Mouse (Mus musculus) embryonic facial prominence, embryonic 14.5 days (tissue): Measurements from ENCODE around the gene Cavin1. TPM values are rescaled to one million over a fixed set of nuclear protein-coding genes. Genes with fewer than 3 reads are reported as not detected.

ENCODE experiments used
- ATAC-seq: fragments of 200-750 bp; cut with Nextera tagmentation; 2 replicates; pipeline ENCODE4 v1.8.0; 2017; ENCODE audit warnings: low read depth, moderate number of reproducible peaks, moderate TSS enrichment
- DNase-seq: peaks from one replicate; pipeline ENCODE4 v3.0.0-alpha.2; 2015; ENCODE audit warnings: low spot score
- H3K27ac ChIP-seq: fragments of 300-500 bp; sonication (generic); replicated peaks from 2 replicates; pipeline ENCODE4 v1.5.1; 2014; ENCODE audit warnings: low read depth, mild to moderate bottlenecking, low read length, moderate library complexity
- H3K27me3 ChIP-seq: fragments of 300-500 bp; sonication (generic); replicated peaks from 2 replicates; pipeline ENCODE4 v1.6.1; 2014; ENCODE audit warnings: low read length; ENCODE audit not compliant: control insufficient read depth, insufficient read depth
- H3K36me3 ChIP-seq: fragments of 300-500 bp; sonication (generic); 2 replicates; pipeline ENCODE4 v1.6.1; 2014; ENCODE audit warnings: low read length, mixed read lengths; ENCODE audit not compliant: control insufficient read depth, insufficient read depth
- H3K4me1 ChIP-seq: fragments of 300-500 bp; sonication (generic); 2 replicates; pipeline ENCODE4 v1.6.1; 2014; ENCODE audit warnings: antibody characterized with exemption, low read length; ENCODE audit not compliant: control insufficient read depth, insufficient read depth
- H3K4me2 ChIP-seq: fragments of 300-500 bp; sonication (generic); 2 replicates; pipeline ENCODE4 v1.6.1; 2014; ENCODE audit warnings: low read depth, mild to moderate bottlenecking, low read length, moderate library complexity, mixed read lengths
- H3K4me3 ChIP-seq: fragments of 300-500 bp; sonication (generic); 2 replicates; pipeline ENCODE4 v1.5.1; 2014; ENCODE audit warnings: low read depth, mild to moderate bottlenecking, low read length
- H3K9ac ChIP-seq: fragments of 300-500 bp; sonication (generic); 2 replicates; pipeline ENCODE4 v1.6.1; 2014; ENCODE audit warnings: low read depth, mild to moderate bottlenecking, low read length, moderate library complexity, mixed read lengths
- H3K9me3 ChIP-seq: fragments of 300-500 bp; sonication (generic); 2 replicates; pipeline ENCODE4 v1.6.1; 2016; ENCODE audit warnings: low read length; ENCODE audit not compliant: control insufficient read depth
- WGBS: fragments of 180-500 bp; shearing (Covaris S2); extraction: QIAGEN DNeasy Blood & Tissue Kit; methylation state at CpG from one replicate; pipeline ENCODE4 v1.1.7; 2014; 5-methylcytosine and 5-hydroxymethylcytosine counted together
- polyA plus RNA-seq: library from polyadenylated mRNA; unstranded; fragments of >200 nt; fragmentation: Nextera tagmentation; extraction: Ambion mirVana; gene quantifications from 2 replicates; pipeline ENCODE4 v1.2.1, GENCODE M21; 2014

Cavin1 gene
- polyA plus RNA-seq, 1 experiment from 2014 or later: 160 TPM

DNA sequence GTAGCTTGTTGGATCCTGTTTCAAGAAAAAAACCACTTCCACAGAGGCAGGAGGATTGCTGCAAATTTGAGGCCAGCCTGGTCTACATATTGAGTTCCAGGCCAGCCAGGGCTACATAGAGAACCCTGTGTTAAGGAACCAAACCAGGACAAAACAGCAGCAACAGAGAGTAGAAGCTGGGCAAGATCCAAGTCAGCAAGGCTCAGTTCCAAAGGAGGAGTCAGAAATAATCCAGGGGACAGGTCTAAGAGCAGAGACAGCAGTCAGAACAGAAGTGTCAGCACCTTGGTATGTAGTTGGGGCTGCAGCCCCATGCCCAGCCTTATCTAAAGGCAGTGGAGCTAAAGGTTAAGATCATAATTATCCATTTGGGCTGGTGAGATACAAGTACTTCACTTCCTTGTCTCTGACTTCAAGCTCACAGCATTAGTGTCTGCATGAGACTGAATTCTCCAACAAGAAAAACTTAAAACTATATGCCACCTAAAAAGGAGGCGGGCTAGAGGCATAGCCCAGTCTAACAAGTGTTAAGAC lies 46.2 kb downstream of the Cavin1 start:
- Histone ChIP-seq H3K9me3 (no peaks in the 10 kb centered on the region), H3K4me2 (no peak overlapping the region), H3K9ac (no peak overlapping the region), H3K4me3 (no peak overlapping the region), H3K4me1 (no peaks in the 10 kb centered on the region), H3K27ac (no peak overlapping the region), H3K36me3 (no peaks in the 10 kb centered on the region), H3K27me3 (no peaks in the 10 kb centered on the region)
- ATAC-seq (no peak), DNase-seq (no peak)
- WGBS: 95% methylated on average over 1 of the region's 1 CpGs

DNA sequence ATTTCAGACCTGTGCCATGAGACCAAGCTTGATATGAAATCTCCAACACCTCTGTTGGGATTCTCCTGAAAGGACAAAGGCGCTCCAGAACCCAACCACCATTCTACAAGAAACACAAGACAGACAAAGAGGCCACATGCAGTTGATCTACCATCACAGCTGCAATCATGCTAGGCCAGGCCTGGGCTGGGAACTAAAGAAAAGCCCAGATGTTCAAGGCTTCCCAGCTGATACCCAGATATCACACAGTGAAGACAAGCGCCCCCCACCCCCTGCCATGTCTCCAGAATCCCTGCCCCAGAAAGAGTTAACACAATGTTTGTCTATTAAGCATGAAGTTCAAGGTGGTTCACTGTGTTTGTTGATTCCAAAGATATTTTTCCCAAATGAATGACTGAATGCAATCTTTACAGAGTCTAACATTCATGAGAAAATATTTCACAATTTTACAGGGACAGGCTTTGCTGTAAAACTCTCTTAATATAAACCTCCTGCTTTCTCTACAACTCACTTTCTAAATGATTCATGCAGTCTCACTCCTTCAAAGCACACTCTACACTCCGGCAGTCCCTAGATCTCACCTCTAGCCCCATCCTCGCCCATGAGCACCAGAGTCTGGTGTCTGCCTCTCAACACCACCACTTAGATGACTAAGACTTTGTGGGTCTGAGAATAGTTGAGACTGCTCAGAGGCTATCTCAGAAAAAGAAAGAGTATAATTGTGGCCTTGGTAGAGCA lies 49.6 kb downstream of the Cavin1 start:
- 86% methylated on average over 4 of the region's 4 CpGs for WGBS
- H3K9ac ChIP-seq: no peak overlapping the region
- H3K4me3 ChIP-seq: no peak overlapping the region
- H3K4me2 ChIP-seq: no peak overlapping the region
- no peaks in the 10 kb centered on the region for H3K9me3 ChIP-seq
- ATAC-seq (no peak), DNase-seq (no peak)
- no peaks in the 10 kb centered on the region for H3K4me1 ChIP-seq
- H3K36me3 ChIP-seq: no peaks in the 10 kb centered on the region
- H3K27ac ChIP-seq: no peak overlapping the region
- no peaks in the 10 kb centered on the region for H3K27me3 ChIP-seq

DNA sequence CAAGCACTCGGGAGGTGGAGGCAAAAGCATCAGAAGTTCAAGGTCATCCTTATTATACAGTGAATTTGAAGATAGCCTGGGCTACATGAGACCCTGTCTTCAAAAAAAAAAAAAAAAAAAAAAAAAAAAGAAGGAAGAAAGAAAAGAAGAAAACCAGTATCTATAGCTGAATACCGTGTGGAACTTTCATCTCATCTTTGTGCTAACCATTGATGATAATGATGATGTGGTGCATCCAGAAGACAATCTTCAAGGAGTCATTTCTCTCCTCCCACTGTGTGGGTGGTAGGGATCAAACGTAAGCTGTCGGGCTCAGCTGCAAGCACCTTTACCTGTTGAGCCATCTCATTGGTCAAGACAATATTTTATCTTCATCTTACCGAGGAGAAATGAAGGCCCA lies 52.7 kb downstream of the Cavin1 start:
- H3K4me1 ChIP-seq: no peaks in the 10 kb centered on the region; the same call in 1 of the 2 replicates
- no peaks in the 10 kb centered on the region for H3K27me3 ChIP-seq
- H3K27ac ChIP-seq: no peak overlapping the region
- WGBS: 93% methylated on average over 5 of the region's 5 CpGs
- H3K9ac ChIP-seq: no peak overlapping the region
- ATAC-seq (no peak), DNase-seq (no peak)
- H3K4me2 ChIP-seq: no peak overlapping the region
- H3K9me3 ChIP-seq: no peaks in the 10 kb centered on the region; the same call in 1 of the 2 replicates
- H3K36me3 ChIP-seq: 0 out of 2 replicates have a peak, but pooled peaks cover 7% of the 10 kb centered on the region
- no peak overlapping the region for H3K4me3 ChIP-seq

DNA sequence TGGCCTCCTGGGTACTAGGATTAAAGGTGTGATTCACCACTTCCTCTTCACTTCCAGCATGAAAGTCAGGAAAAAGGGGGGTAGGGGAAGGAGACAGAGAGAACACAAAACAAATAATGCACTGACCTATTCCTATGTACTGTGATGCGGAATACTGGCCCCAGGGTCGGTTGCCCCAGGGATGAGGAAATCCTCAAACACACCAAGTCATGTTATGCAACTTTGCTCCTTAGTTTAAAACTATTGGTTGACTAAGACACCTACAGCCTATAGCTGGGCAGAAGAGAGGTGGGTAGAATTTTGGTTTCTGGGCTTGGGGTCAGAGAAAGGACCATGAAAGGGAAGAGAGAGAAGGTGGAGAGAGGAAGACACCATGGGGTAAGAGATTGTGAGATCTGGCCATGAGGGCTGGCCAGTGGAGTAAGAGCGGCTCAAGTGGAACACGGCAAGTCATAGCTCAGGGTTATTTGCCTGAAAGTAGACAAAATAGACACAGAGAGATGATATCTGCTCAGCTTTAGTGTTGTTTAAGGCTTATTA lies 54.2 kb downstream of the Cavin1 start:
- Histone ChIP-seq H3K4me1 (no peaks in the 10 kb centered on the region; the same call in 1 of the 2 replicates), H3K27me3 (no peaks in the 10 kb centered on the region), H3K36me3 (0 out of 2 replicates have a peak, but pooled peaks cover 7% of the 10 kb centered on the region), H3K27ac (no peak overlapping the region), H3K9me3 (no peaks in the 10 kb centered on the region; the same call in 1 of the 2 replicates), H3K9ac (no peak overlapping the region), H3K4me2 (no peak overlapping the region), H3K4me3 (no peak overlapping the region)
- DNase-seq: no peak
- WGBS: 94% methylated on average over 4 of the region's 4 CpGs
- no peak for ATAC-seq

DNA sequence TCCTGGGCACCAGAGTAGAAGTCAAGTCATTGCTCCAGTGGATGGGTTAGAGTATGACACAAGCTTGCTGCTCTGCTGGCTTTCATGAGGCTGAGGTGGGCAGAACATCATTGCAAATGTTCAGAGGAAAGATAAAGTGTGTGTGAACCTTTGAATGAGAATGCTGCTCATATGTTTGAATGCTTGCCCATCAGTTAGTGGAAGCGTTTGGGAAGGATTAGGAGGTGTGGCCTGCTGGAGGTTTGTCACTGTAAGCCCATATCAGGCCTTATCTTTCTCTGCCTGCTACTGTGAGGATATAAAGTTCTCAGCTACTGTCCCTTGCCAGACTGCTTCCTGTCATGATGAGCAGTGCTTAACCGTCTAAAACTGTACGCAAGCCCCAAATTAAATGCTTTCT lies 55.6 kb downstream of the Cavin1 start:
- no peak overlapping the region for H3K9ac ChIP-seq
- no peak for DNase-seq
- no peak overlapping the region for H3K4me3 ChIP-seq
- H3K27ac ChIP-seq: no peak overlapping the region
- H3K9me3 ChIP-seq: no peaks in the 10 kb centered on the region; the same call in 1 of the 2 replicates
- H3K4me1 ChIP-seq: no peaks in the 10 kb centered on the region; the same call in 1 of the 2 replicates
- no peak for ATAC-seq
- H3K36me3 ChIP-seq: peaks cover 12% of the 10 kb centered on the region; the same call in 1 of the 2 replicates
- no peaks in the 10 kb centered on the region for H3K27me3 ChIP-seq
- no peak overlapping the region for H3K4me2 ChIP-seq
- WGBS: 91% methylated on average over 3 of the region's 3 CpGs

DNA sequence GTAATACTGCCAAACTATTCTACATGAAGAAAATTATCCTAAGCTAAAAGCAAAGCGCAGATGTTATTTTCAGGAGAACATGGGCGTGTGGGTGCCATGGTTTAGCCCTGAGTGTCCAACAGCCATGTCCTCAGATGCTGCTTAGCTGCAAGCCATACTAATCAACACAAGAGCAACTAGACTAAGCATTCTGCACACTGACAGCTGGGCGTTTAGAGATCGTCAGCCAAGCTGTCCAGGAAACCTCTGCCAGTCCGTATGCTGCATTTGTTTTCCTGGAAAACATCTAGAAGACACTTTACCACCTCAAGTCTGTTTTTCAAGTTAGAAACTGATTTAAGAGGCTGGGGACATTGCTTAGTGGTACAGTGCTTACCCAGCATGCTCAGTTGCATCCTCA lies 56.3 kb downstream of the Cavin1 start:
- H3K4me1 ChIP-seq: no peaks in the 10 kb centered on the region; the same call in 1 of the 2 replicates

DNA sequence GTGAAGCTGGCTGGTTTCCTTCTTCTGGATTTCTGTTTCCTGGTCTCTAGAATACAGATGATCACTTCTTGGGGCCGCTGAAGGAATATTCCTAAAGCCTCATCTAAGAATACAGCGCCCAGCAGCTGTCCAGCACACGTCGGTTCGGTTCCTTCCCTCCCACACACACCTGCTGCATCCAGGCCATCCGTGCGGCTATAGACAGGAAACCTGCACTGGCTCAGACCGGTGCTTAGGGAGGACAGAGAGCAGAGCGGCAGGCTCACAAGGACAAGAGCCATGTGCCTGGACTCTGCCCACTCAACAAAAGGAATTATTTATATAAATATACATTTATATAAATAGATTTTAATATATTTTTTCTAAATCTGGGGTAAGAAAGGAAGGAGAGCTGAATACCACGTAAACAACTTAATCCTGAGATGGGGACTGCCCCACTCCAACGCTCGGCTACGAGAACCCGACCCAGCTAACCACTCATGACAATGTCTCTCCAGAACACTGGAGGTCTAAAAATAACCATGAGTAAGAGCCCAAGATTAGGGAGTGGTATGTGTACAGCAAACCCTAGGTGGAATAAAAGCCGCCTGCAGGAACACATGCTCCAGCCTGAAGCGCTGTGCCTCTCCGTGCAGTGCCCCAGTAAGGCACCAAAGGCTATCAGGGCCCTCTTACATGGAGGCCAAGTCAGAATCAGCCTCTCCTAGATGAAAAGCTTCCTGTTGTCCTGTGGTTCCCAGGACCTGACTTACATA lies 58.1 kb downstream of the Cavin1 start:
- Histone ChIP-seq H3K27ac (no peak overlapping the region; the same call in 1 of the 2 replicates), H3K4me1 (no peaks in the 10 kb centered on the region; the same call in 1 of the 2 replicates), H3K27me3 (no peaks in the 10 kb centered on the region), H3K4me2 (no peak overlapping the region), H3K9ac (no peak overlapping the region), H3K9me3 (no peaks in the 10 kb centered on the region; the same call in 1 of the 2 replicates), H3K4me3 (no peak overlapping the region), H3K36me3 (peaks cover 31% of the 10 kb centered on the region; the same call in 1 of the 2 replicates)
- no peak for ATAC-seq
- DNase-seq: peak; percentile 13
- 85% methylated on average over 17 of the region's 17 CpGs for WGBS

More for the DNA sequence above, 56.3 kb downstream of the Cavin1 start:
- H3K36me3 ChIP-seq: peaks cover 16% of the 10 kb centered on the region; the same call in 1 of the 2 replicates
- no peak overlapping the region for H3K27ac ChIP-seq
- no peak for DNase-seq
- ATAC-seq: no peak
- H3K9me3 ChIP-seq: no peaks in the 10 kb centered on the region; the same call in 1 of the 2 replicates
- no peak overlapping the region for H3K4me2 ChIP-seq
- no peak overlapping the region for H3K4me3 ChIP-seq
- H3K9ac ChIP-seq: no peak overlapping the region
- no peaks in the 10 kb centered on the region for H3K27me3 ChIP-seq
- WGBS: 68% methylated on average over 5 of the region's 5 CpGs

DNA sequence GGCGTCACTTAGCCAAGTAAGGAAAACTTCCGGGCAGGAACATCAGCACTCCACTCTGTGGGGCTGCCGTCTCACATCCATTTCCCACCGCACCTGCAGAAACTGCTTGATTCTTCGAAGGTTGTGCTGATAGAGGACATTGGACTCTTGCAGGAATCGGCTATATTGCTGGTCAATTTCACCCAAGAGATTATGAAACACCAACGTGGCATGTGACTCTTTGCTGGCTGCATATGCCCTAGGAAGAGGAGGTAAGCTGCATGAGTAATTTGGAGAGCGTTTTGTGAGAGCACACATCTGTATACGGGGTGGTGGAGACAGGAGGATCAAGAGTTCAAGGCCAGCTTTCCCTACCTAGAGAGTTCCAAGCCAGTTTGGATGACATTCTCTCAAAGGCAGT lies 62.1 kb downstream of the Cavin1 start:
- no peaks in the 10 kb centered on the region; the same call in 1 of the 2 replicates for H3K4me1 ChIP-seq
- H3K9ac ChIP-seq: no peak overlapping the region
- DNase-seq (no peak), ATAC-seq (no peak)
- H3K9me3 ChIP-seq: no peaks in the 10 kb centered on the region
- H3K27ac ChIP-seq: no peak overlapping the region
- H3K4me2 ChIP-seq: no peak overlapping the region
- H3K36me3 ChIP-seq: peaks cover 54% of the 10 kb centered on the region
- H3K27me3 ChIP-seq: no peaks in the 10 kb centered on the region
- H3K4me3 ChIP-seq: no peak overlapping the region
- 81% methylated on average over 9 of the region's 9 CpGs for WGBS
